Mouse (Mus musculus) right cerebral cortex, postnatal 14 days (tissue): ENCODE measurements at regions not wholly inside any gene's neighbourhood (a gene's known extent, or its start where the extent isn't known, plus 50 kb on each side); places are given as distances from the start of the nearest gene placed in this dataset.

Experiments used
- DNase-seq: peaks from one replicate; pipeline ENCODE4 v3.0.0; 2022

GRCm38 (mm10) chr10:53434376-53435171, 54.8 kb upstream of the Cep85l start:
- no peak for DNase-seq

DNA sequence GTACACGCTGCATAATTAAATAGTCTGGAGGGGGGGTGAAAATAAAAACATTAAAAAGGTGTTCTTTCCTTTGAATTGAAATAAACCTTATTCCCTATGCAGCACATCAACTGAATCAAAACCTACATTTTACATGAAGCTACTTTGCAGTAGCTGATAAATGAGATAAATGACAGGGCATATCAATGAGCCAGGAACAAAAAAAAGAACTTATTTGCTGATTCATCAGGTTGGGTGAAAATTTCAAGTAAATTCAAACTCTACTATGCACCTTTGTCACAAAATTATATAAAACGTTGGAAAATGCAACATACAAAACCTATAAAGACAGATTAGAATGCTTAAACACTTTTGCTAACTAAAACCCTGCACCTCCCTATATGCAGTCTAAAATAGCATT, 53.0 kb upstream of the Cep85l start:
- no peak for DNase-seq

DNA sequence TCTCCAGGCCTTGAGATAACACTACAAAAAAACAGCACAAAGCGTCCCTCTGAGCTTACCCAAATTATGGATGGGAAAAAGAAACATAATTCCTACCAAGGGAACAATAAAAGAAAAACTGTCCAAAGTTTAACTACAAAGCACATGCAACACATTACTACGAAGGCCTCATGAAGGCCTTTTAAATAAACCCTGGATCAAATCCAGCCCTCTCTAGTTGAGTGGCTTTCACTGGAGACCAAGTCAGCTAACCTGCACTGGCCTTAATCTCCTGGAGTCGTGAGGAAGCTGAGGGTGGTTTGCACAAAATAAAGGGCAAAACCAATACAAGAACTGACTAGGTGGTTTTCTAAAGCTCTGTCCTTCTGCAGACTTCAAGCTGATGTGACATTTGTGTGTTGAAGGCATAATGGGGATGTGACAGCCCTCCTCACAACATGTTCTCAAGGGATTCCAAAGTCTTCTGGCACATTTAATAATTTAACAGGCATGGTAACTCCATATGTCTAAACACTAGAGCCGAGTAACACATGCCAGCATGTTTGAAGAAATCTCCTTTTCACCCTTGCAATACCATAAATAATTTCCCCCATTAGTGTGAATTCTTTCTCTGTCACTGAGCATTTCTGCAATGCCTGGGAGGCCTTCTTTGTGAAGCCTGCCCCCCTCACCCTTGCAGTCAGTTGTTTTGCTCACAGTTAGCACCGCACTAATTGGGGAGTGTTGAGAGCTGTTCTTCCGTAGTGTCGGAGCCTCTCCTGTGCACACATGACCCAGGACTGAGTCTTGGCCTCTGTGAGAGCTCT, 50.0 kb upstream of the Cep85l start:
- DNase-seq, result no peak
